In the genomic region with DNA sequence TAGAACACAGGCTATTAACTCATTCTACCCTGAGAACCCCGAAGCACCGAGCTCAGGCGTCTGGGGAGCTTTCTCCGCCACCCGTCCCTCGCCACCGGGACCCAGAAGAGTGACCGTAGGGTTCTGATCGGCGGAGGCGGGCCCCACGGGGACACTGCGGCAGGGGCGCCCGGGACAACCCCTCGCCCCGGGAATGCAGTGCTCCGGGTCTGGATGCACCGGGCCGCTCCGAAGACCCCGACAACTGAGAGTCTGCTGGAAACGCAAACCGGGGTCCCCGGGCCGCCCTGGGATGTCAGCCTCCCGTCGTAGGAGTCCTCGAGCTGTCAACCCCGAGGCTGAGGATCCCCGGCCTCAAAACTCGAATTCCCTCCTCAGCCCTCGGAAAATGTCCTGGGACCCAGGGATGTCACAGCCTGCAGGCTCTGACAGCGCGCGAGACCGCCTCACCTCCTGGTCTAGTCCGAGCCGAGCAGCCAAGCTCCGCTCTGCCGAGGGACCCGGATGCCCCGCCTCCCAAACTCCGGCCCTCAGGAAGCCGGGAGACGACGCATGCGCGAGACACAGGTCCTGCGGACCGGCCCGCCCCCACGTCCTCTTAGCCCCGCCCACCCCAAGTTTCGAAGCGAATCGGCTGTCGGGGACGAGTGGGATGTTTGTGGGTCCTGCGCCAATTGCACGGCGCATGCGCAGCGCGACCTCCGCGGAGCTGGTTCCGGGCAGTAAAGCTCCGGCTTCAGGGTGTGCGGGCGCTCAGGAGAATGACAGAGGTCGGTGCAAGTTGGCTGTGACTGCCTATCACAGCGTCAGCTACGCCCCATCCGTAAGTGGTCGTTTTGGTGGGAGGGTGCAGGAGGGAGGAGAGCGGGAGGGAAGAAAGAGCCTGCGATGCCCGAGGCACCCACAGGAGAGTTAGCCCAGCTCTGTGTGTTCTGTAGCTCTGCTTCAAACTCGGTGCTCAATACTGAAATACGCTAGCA, we compare ENCODE assay signal across 8 mouse cellular contexts. TPM values are rescaled to one million over a fixed set of nuclear protein-coding genes. Genes with fewer than 3 reads are reported as not detected.
DNase-seq lines count a peak whose midpoint lies in the region; ATAC-seq and TF ChIP-seq lines count a peak whose summit lies in the region.

A gene (minus strand): TSS at position 509 of the 980 bp plus-strand sequence.
A gene (plus strand): TSS at position 712 of the 980 bp plus-strand sequence.

- ATAC-seq in forebrain, embryonic 12.5 days (ENCODE audit: low FRiP score): peak; percentile 99
- peak; percentile 97 for ATAC-seq in heart, postnatal 0 days (ENCODE audit: insufficient read depth, low read depth)
- peak; percentile 97 for ATAC-seq in liver, embryonic 16.5 days (ENCODE audit: low read depth)
- peak; percentile 99 for ATAC-seq in neural tube, embryonic 13.5 days (ENCODE audit: low read depth)

- peaks cover 14% of the 10 kb centered on the region for H3K36me3 ChIP-seq in E14TG2a.4 (ENCODE audit: insufficient read depth, low read length)
- H3K36me3 ChIP-seq in forebrain, embryonic 12.5 days (replicated peaks): peaks cover 24% of the 10 kb centered on the region
- H3K36me3 ChIP-seq in heart, postnatal 0 days (replicated peaks; ENCODE audit: control insufficient read depth, insufficient read depth, low read length): peaks cover 25% of the 10 kb centered on the region
- H3K36me3 ChIP-seq in liver, embryonic 16.5 days (ENCODE audit: control insufficient read depth, insufficient read depth): peaks cover 4% of the 10 kb centered on the region; the same call in 1 of the 2 replicates
- H3K36me3 ChIP-seq in neural tube, embryonic 13.5 days: peaks cover 35% of the 10 kb centered on the region
- H3K36me3 ChIP-seq in testis, adult 2 months (ENCODE audit: control insufficient read depth, insufficient read depth, low read length): peaks cover under 1% of the 10 kb centered on the region; the same call in 1 of the 2 replicates

- under 1% methylated on average over 81 of the region's 81 CpGs for WGBS in forebrain, embryonic 12.5 days
- WGBS in heart, postnatal 0 days: under 1% methylated on average over 81 of the region's 81 CpGs
- under 1% methylated on average over 81 of the region's 81 CpGs for WGBS in liver, embryonic 16.5 days (ENCODE audit: insufficient replicate concordance)
- under 1% methylated on average over 81 of the region's 81 CpGs for WGBS in neural tube, embryonic 13.5 days

- peak within 1 kb of the TSS; percentile 87 for H3K9ac ChIP-seq in forebrain, embryonic 12.5 days
- H3K9ac ChIP-seq in heart, postnatal 0 days (replicated peaks; ENCODE audit: low read depth, low read length): peak within 1 kb of the TSS; percentile 84
- peak within 1 kb of the TSS; percentile 93 for H3K9ac ChIP-seq in liver, embryonic 16.5 days (ENCODE audit: low read depth, low read length)
- peak within 1 kb of the TSS; percentile 90 for H3K9ac ChIP-seq in neural tube, embryonic 13.5 days

- H3K27me3 ChIP-seq in E14TG2a.4 (ENCODE audit: insufficient read depth, low read length): no peaks in the 10 kb centered on the region
- H3K27me3 ChIP-seq in forebrain, embryonic 12.5 days: no peaks in the 10 kb centered on the region
- H3K27me3 ChIP-seq in heart, postnatal 0 days (ENCODE audit: control insufficient read depth, insufficient read depth, low read length): no peaks in the 10 kb centered on the region
- no peaks in the 10 kb centered on the region for H3K27me3 ChIP-seq in liver, embryonic 16.5 days (ENCODE audit: control insufficient read depth, insufficient read depth, low read depth, low read length)
- no peaks in the 10 kb centered on the region for H3K27me3 ChIP-seq in neural tube, embryonic 13.5 days
- no peaks in the 10 kb centered on the region for H3K27me3 ChIP-seq in testis, adult 2 months (ENCODE audit: control insufficient read depth, insufficient read depth, low read length)

- H3K4me1 ChIP-seq in E14TG2a.4 (replicated peaks; ENCODE audit: low read depth, low read length): peaks cover 10% of the 10 kb centered on the region
- peaks cover 9% of the 10 kb centered on the region for H3K4me1 ChIP-seq in forebrain, embryonic 12.5 days
- H3K4me1 ChIP-seq in heart, postnatal 0 days (ENCODE audit: control insufficient read depth, insufficient read depth): no peaks in the 10 kb centered on the region
- H3K4me1 ChIP-seq in liver, embryonic 16.5 days (ENCODE audit: control insufficient read depth, low read depth, low read length): peaks cover 3% of the 10 kb centered on the region
- peaks cover 26% of the 10 kb centered on the region for H3K4me1 ChIP-seq in neural tube, embryonic 13.5 days (replicated peaks)
- H3K4me1 ChIP-seq in testis, adult 2 months (ENCODE audit: control insufficient read depth, insufficient read depth, low read length): peaks cover 2% of the 10 kb centered on the region; the same call in 1 of the 2 replicates

- H3K4me3 ChIP-seq in E14TG2a.4 (replicated peaks; ENCODE audit: low read length): peak within 1 kb of the TSS; percentile 94
- H3K4me3 ChIP-seq in forebrain, embryonic 12.5 days (replicated peaks): peak within 1 kb of the TSS; percentile 83
- H3K4me3 ChIP-seq in heart, postnatal 0 days (ENCODE audit: low read depth, low read length): peak within 1 kb of the TSS; percentile 87
- H3K4me3 ChIP-seq in liver, embryonic 16.5 days (ENCODE audit: low read depth, low read length): peak within 1 kb of the TSS; percentile 93
- H3K4me3 ChIP-seq in neural tube, embryonic 13.5 days: peak within 1 kb of the TSS; percentile 89
- peak within 1 kb of the TSS; percentile 97 for H3K4me3 ChIP-seq in testis, adult 2 months (ENCODE audit: control insufficient read depth, low read depth, low read length)

- TF ChIP-seq POLR2A in testis, adult 2 months (IDR thresholded peaks at IDR 0.05; ENCODE audit: control insufficient read depth, low read depth, low read length): peak; percentile 82

- TF ChIP-seq EP300 in heart, postnatal 0 days (IDR thresholded peaks at IDR 0.05; ENCODE audit: low read depth): no peak

- TF ChIP-seq CTCF in E14TG2a.4 (conservative IDR thresholded peaks at IDR 0.05; ENCODE audit: low read length): no peak
- TF ChIP-seq CTCF in heart, postnatal 0 days (IDR thresholded peaks at IDR 0.05; ENCODE audit: low read depth): no peak
- TF ChIP-seq CTCF in testis, adult 2 months (IDR thresholded peaks at IDR 0.05; ENCODE audit: control insufficient read depth, insufficient read depth, insufficient replicate concordance, low read depth, low read length): no peak

- H3K27ac ChIP-seq in forebrain, embryonic 12.5 days: peak within 1 kb of the TSS; percentile 91
- H3K27ac ChIP-seq in heart, postnatal 0 days (ENCODE audit: low read depth): peak within 1 kb of the TSS; percentile 80
- peak within 1 kb of the TSS; percentile 95 for H3K27ac ChIP-seq in liver, embryonic 16.5 days (ENCODE audit: low read length)
- peak within 1 kb of the TSS; percentile 88 for H3K27ac ChIP-seq in neural tube, embryonic 13.5 days (replicated peaks)
- peak within 1 kb of the TSS; percentile 79 for H3K27ac ChIP-seq in testis, adult 2 months (ENCODE audit: control insufficient read depth, insufficient read depth, low read depth, low read length)

- H3K9me3 ChIP-seq in E14TG2a.4 (ENCODE audit: low read length): no peaks in the 10 kb centered on the region
- H3K9me3 ChIP-seq in forebrain, embryonic 12.5 days: no peaks in the 10 kb centered on the region
- no peaks in the 10 kb centered on the region for H3K9me3 ChIP-seq in heart, postnatal 0 days (replicated peaks; ENCODE audit: control insufficient read depth, low read length)
- no peaks in the 10 kb centered on the region for H3K9me3 ChIP-seq in liver, embryonic 16.5 days (replicated peaks; ENCODE audit: control insufficient read depth, low read length)
- H3K9me3 ChIP-seq in neural tube, embryonic 13.5 days: no peaks in the 10 kb centered on the region

- DNase-seq in c-Kit-positive CD71-positive TER-119-positive erythroid progenitor cells, embryonic 14.5 days (ENCODE audit: low spot score): peak; percentile 99
- DNase-seq in heart, postnatal 0 days (ENCODE audit: low spot score): peak; percentile 99
- peak; percentile 100 for DNase-seq in kidney, postnatal 4 days

- peak within 1 kb of the TSS; percentile 78 for H3K4me2 ChIP-seq in forebrain, embryonic 12.5 days
- peak within 1 kb of the TSS; percentile 89 for H3K4me2 ChIP-seq in heart, postnatal 0 days (ENCODE audit: low read depth, low read length)
- H3K4me2 ChIP-seq in liver, embryonic 16.5 days (ENCODE audit: low read depth, low read length): peak within 1 kb of the TSS; percentile 88
- peak within 1 kb of the TSS; percentile 88 for H3K4me2 ChIP-seq in neural tube, embryonic 13.5 days

RNA-seq across cellular contexts. Expression of the first gene that starts in this region (rescaled TPM):
- polyA plus RNA-seq in forebrain, embryonic 12.5 days (2016; fragmentation: Nextera tagmentation; extraction: Ambion mirVana): 20.6 TPM in 2 replicates
- 38.6 and 56.7 TPM in 2 replicates for total RNA-seq in heart, postnatal 0 days (2014; rRNA removed; ENCODE audit: low replicate concordance)
- polyA plus RNA-seq in heart, postnatal 0 days (2015; fragmentation: Nextera tagmentation; extraction: Ambion mirVana): 13.8 and 16.3 TPM in 2 replicates
- polyA plus RNA-seq in liver, embryonic 16.5 days (2015; fragmentation: Nextera tagmentation; extraction: Ambion mirVana): 4.4 and 4.7 TPM in 2 replicates
- polyA plus RNA-seq in neural tube, embryonic 13.5 days (2015; fragmentation: Nextera tagmentation; extraction: Ambion mirVana): 20.4 and 21.4 TPM in 2 replicates
- 14.8 and 16.1 TPM in 2 replicates for polyA plus RNA-seq in testis, adult 2 months (2012; rRNA removed)

RNA-seq across cellular contexts. Expression of the second gene that starts in this region (rescaled TPM):
- 51.3 and 53.4 TPM in 2 replicates for polyA plus RNA-seq in forebrain, embryonic 12.5 days (2016; fragmentation: Nextera tagmentation; extraction: Ambion mirVana)
- total RNA-seq in heart, postnatal 0 days (2014; rRNA removed; ENCODE audit: low replicate concordance): 3.8 and 4.6 TPM in 2 replicates
- 43.7 and 45.0 TPM in 2 replicates for polyA plus RNA-seq in heart, postnatal 0 days (2015; fragmentation: Nextera tagmentation; extraction: Ambion mirVana)
- 13.0 and 14.5 TPM in 2 replicates for polyA plus RNA-seq in liver, embryonic 16.5 days (2015; fragmentation: Nextera tagmentation; extraction: Ambion mirVana)
- 54.6 and 66.2 TPM in 2 replicates for polyA plus RNA-seq in neural tube, embryonic 13.5 days (2015; fragmentation: Nextera tagmentation; extraction: Ambion mirVana)
- polyA plus RNA-seq in testis, adult 2 months (2012; rRNA removed): 12.6 and 17.3 TPM in 2 replicates

Comparison
In these comparisons a context has a peak if more than half of its experiments do, and no peak if none do; other contexts are left out.
1. Peak in every context shown above with its lines: DNase-seq, ATAC-seq, H3K4me3 ChIP-seq and H3K27ac ChIP-seq.